Mouse (Mus musculus) spleen, postnatal 14 days (tissue): ENCODE data around the gene Hsph1.

ENCODE experiments used
- DNase-seq, 2 experiments: peaks; one replicate each; pipeline ENCODE4 v3.0.0; 2021 to 2022; ENCODE audit warnings: low spot score in 2 of 2

The Hsph1 gene

GRCm38 (mm10) chr5:149588814-149589534 lies 47.2 kb downstream of the Hsph1 start:
- DNase-seq: no peak

GRCm38 (mm10) chr5:149587327-149587895 lies 48.8 kb downstream of the Hsph1 start:
- DNase-seq: no peak

GRCm38 (mm10) chr5:149585910-149586309 lies 50.3 kb downstream of the Hsph1 start:
- DNase-seq: no peak

- no peak for DNase-seq
Observed at GRCm38 (mm10) chr5:149585231-149585630, 50.9 kb downstream of the Hsph1 start.

- no peak for DNase-seq
Observed at GRCm38 (mm10) chr5:149584154-149584655, 52.0 kb downstream of the Hsph1 start.

- DNase-seq: no peak
Observed at GRCm38 (mm10) chr5:149583507-149583906, 52.7 kb downstream of the Hsph1 start.

- DNase-seq: no peak
Observed at GRCm38 (mm10) chr5:149582642-149583262, 53.4 kb downstream of the Hsph1 start.

GRCm38 (mm10) chr5:149577449-149577848 lies 58.7 kb downstream of the Hsph1 start:
- DNase-seq: no peak

- no peak for DNase-seq
Observed at GRCm38 (mm10) chr5:149576977-149577376, 59.2 kb downstream of the Hsph1 start.

- no peak for DNase-seq
Observed at GRCm38 (mm10) chr5:149568993-149569392, 67.2 kb downstream of the Hsph1 start.

GRCm38 (mm10) chr5:149566957-149567356 lies 69.2 kb downstream of the Hsph1 start:
- DNase-seq: no peak

- no peak for DNase-seq
Observed at GRCm38 (mm10) chr5:149566026-149566425, 70.2 kb downstream of the Hsph1 start.
